Mouse (Mus musculus) small intestine, adult 2 months (tissue): ENCODE data around the gene Nxph3. TPM values are rescaled to one million over a fixed set of nuclear protein-coding genes. Genes with fewer than 3 reads are reported as not detected.
A peak's percentile ranks its signal among the peaks of the same experiment; 100 is the strongest.

ENCODE experiments used
- H3K27ac ChIP-seq: fragments of 200-500 bp; 2 replicates; pipeline ENCODE4 v1.5.1; 2012; ENCODE audit warnings: low read depth, low read length, control low read depth, inconsistent platforms; ENCODE audit not compliant: insufficient read depth
- H3K27me3 ChIP-seq: fragments of 200-500 bp; 2 replicates; pipeline ENCODE4 v1.6.1; 2012; ENCODE audit warnings: mild to moderate bottlenecking, moderate library complexity, low read length, inconsistent platforms; ENCODE audit not compliant: control insufficient read depth, insufficient read depth
- H3K36me3 ChIP-seq: fragments of 200-500 bp; 2 replicates; pipeline ENCODE4 v1.6.1; 2012; ENCODE audit warnings: mild to moderate bottlenecking, low read length, control low read depth, inconsistent platforms; ENCODE audit not compliant: control insufficient read depth, insufficient read depth
- H3K4me1 ChIP-seq: fragments of 200-500 bp; 2 replicates; pipeline ENCODE4 v1.6.1; 2012; ENCODE audit warnings: low read length, inconsistent platforms, mixed read lengths; ENCODE audit not compliant: control insufficient read depth, insufficient read depth, insufficient read length
- H3K4me3 ChIP-seq: fragments of 200-500 bp; 2 replicates; pipeline ENCODE4 v1.5.1; 2012; ENCODE audit warnings: low read depth, mild to moderate bottlenecking, control low read depth, inconsistent platforms, low read length, moderate library complexity
- CTCF ChIP-seq: fragments of 200-500 bp; IDR thresholded peaks from 2 replicates; pipeline ENCODE4 v1.5.1; 2012; ENCODE audit warnings: low read depth, mild to moderate bottlenecking, control low read depth, inconsistent platforms, low read length, moderate library complexity, mixed read lengths; ENCODE audit not compliant: insufficient replicate concordance, insufficient read length; ENCODE audit errors: extremely low read depth
- POLR2A ChIP-seq: fragments of 200-500 bp; IDR thresholded peaks from 2 replicates; pipeline ENCODE4 v1.6.1; 2012; ENCODE audit warnings: low read depth, mild to moderate bottlenecking, control low read depth, inconsistent platforms, low read length, moderate library complexity
- WGBS: fragments of 180-500 bp; shearing (Covaris S2); methylation state at CpG from one replicate; pipeline ENCODE4 v1.1.7; 2018; 5-methylcytosine and 5-hydroxymethylcytosine counted together
- polyA plus RNA-seq: library from polyadenylated mRNA; depleted of rRNA; stranded (reverse); fragments of >200 nt; gene quantifications from 2 replicates; pipeline ENCODE4 v1.2.3, GENCODE M21; 2012

The Nxph3 gene
- polyA plus RNA-seq, 1 experiment, result 0.61 TPM

GRCm38 (mm10) chr11:95550301-95551021 is 36.1 kb upstream of the Nxph3 start:
- no peak for TF ChIP-seq CTCF
- TF ChIP-seq POLR2A, result no peak
- Histone ChIP-seq H3K27ac (no peak overlapping the region), H3K36me3 (no peaks in the 10 kb centered on the region), H3K4me3 (no peak overlapping the region), H3K4me1 (no peaks in the 10 kb centered on the region), H3K27me3 (no peaks in the 10 kb centered on the region; the same call in 1 of the 2 replicates)
- WGBS, result 81% methylated on average over 12 of the region's 12 CpGs

- Histone ChIP-seq H3K4me3 (no peak overlapping the region), H3K36me3 (no peaks in the 10 kb centered on the region), H3K27ac (no peak overlapping the region), H3K4me1 (no peaks in the 10 kb centered on the region), H3K27me3 (no peaks in the 10 kb centered on the region; the same call in 1 of the 2 replicates)
- TF ChIP-seq POLR2A, result no peak
- no peak for TF ChIP-seq CTCF
- WGBS, result 72% methylated on average over 10 of the region's 10 CpGs
These were observed 31.8 kb upstream of the Nxph3 start for GRCm38 (mm10) chr11:95546021-95546782.

GRCm38 (mm10) chr11:95544546-95545327 is 30.4 kb upstream of the Nxph3 start:
- Histone ChIP-seq H3K27me3 (no peaks in the 10 kb centered on the region), H3K4me1 (peaks cover 4% of the 10 kb centered on the region; the same call in 1 of the 2 replicates), H3K27ac (no peak overlapping the region), H3K4me3 (no peak overlapping the region), H3K36me3 (no peaks in the 10 kb centered on the region)
- WGBS, result 58% methylated on average over 8 of the region's 8 CpGs
- TF ChIP-seq POLR2A, result no peak
- no peak for TF ChIP-seq CTCF

DNA sequence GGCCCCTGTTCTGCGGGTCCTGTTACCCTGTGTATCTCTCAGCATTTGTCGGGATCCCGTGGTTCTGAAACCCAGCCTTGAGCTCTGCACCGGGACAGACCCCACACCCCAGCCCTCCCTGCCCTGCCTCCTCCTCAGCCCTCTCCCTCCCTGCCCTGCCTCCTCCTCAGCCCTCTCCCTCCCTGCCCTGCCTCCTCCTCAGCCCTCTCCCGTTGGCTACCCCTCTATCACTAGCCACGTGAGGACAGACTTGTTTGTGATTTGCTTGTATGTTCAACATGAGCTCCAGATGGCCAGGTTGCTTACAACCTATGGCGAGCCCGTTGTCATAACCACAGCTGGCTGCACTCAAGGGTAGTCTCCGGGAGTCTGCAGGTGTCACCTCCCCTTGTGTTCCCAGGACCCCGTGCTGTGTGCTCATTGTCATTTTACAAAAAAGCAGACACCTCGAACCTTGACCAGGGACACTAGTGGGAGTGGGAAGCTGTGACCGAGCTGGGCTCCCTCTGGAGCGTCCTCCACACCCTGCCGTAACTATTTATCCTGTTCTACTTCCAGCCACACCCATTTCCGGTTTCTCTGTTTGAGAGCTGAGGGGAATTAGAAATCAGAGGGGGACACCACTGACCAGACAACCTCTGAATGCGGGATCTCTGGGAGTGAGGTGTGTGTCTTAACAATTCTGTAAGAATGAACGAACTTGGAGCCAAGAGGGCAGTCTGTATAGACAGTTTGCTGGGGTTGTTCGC is 26.4 kb upstream of the Nxph3 start:
- 15% methylated on average over 18 of the region's 18 CpGs for WGBS
- peaks cover 4% of the 10 kb centered on the region; the same call in 1 of the 2 replicates for H3K4me1 ChIP-seq
- H3K27me3 ChIP-seq, result no peaks in the 10 kb centered on the region
- H3K4me3 ChIP-seq, result 0 out of 2 replicates have a peak overlapping the region, but pooled peaks have one; percentile 7
- no peak overlapping the region for H3K27ac ChIP-seq
- H3K36me3 ChIP-seq, result no peaks in the 10 kb centered on the region
- TF ChIP-seq CTCF, result no peak
- no peak for TF ChIP-seq POLR2A

DNA sequence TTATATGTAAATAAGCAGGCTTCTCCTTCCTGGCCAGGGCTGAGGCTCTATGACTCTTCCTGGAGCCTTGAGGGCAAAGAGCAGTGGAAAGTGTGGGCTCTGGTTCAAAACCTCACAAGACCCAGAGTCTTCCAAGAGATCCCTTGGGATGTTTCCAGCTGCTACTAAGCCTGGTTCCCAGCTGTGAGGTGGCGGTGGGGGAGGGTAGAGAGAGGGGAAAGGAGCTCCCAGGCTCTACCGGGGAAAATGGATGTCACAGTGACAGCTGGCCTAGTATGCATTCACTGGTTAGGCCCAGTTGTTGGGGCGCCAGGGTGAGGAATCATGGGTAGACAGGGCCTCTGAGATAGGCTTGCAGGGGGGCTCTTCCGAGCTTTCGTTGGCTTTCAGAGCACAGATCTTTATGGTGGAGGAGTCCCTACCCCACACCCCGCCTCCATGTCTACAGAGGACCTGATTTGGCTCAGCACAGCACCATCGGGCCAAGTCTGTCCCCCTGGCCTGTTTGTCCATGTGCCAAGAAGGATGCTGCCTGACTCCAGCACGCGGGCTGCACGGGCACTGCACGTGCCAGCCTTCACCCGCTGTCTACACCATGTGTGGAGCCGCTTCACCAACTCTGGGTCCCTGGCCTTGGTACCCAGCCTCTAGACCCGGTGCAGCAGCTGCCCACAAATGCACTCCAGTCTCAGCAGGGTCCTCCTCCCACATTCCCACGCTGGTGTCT is 24.2 kb upstream of the Nxph3 start:
- no peak overlapping the region for H3K27ac ChIP-seq
- H3K36me3 ChIP-seq, result no peaks in the 10 kb centered on the region
- WGBS, result 82% methylated on average over 15 of the region's 15 CpGs
- peaks cover 4% of the 10 kb centered on the region for H3K4me1 ChIP-seq
- H3K27me3 ChIP-seq, result no peaks in the 10 kb centered on the region
- H3K4me3 ChIP-seq, result no peak overlapping the region
- no peak for TF ChIP-seq CTCF
- no peak for TF ChIP-seq POLR2A

DNA sequence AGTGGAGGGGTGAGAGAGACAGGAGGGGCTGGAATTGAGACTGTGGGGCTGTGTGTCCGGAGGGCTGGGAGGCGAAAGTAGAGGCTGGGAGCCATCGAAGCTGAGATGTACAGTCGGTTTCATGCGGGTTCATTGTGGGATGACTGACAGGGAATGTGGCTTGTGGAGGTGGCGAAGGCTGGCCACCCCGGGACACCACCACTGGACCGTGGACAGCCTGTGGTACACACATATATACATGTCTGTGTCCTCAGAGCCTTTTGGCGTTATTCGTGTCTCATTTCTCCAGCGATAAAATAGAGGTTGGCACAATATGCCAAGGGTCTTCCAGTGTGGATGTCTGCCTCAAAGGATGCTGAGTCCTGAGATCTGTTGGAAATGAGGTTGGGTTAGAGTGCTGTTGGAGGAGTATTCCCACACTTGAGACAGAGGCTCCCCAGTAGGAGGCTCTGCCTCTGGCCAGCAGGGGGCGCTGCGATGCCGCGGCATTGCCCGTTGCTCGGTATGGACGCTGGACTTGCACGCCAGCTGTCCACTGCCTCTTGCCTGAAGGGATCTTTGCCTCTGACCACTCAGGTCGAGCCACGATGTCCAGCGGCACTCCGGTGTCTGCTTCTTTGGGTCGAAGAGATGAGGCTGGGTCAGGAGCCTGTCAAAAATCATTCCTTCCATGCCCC is 19.3 kb upstream of the Nxph3 start:
- no peaks in the 10 kb centered on the region for H3K36me3 ChIP-seq
- no peak overlapping the region for H3K4me3 ChIP-seq
- no peaks in the 10 kb centered on the region for H3K27me3 ChIP-seq
- 22% methylated on average over 24 of the region's 24 CpGs for WGBS
- H3K4me1 ChIP-seq, result no peaks in the 10 kb centered on the region; the same call in 1 of the 2 replicates
- peak; percentile 99 for TF ChIP-seq CTCF
- TF ChIP-seq POLR2A, result no peak
- H3K27ac ChIP-seq, result no peak overlapping the region
